Mouse (Mus musculus): ENCODE measurements around the gene Olfr91. TPM values are rescaled to one million over a fixed set of nuclear protein-coding genes. Genes with fewer than 3 reads are reported as not detected.

Olfr91 gene
- total RNA-seq, 1 experiment from 2014 or later: not detected

Other genes with a start within 250 kb of the Olfr91 start
- gene Trim15, start 231.1 kb downstream of the Olfr91 start, total RNA-seq (2017): not detected in 2 replicates
- gene Trim10, start 228.7 kb downstream of the Olfr91 start, total RNA-seq (2017): 4.7 and 6.0 TPM in 2 replicates
- gene Trim40, start 208.2 kb downstream of the Olfr91 start, total RNA-seq (2017): not detected in 2 replicates
- not detected in 2 replicates for gene Trim31, start 200.2 kb downstream of the Olfr91 start, total RNA-seq (2017)
- 0.98 and 1.2 TPM in 2 replicates for gene Rnf39, start 155.4 kb downstream of the Olfr91 start, total RNA-seq (2017)
- gene Ppp1r11, start 146.5 kb downstream of the Olfr91 start, total RNA-seq (2017): 91.1 and 104 TPM in 2 replicates
- gene Znrd1, start 139.7 kb downstream of the Olfr91 start, total RNA-seq (2017): 28.3 and 34.6 TPM in 2 replicates
- gene Znrd1as, start 139.7 kb downstream of the Olfr91 start, total RNA-seq (2017): 6.0 and 6.1 TPM in 2 replicates
- gene 2410137M14Rik, start 117.0 kb downstream of the Olfr91 start, total RNA-seq (2017): 0.58 TPM in 1 of 2 replicates, not detected in the other
- not detected in 2 replicates for gene H2-M5, start 108.7 kb downstream of the Olfr91 start, total RNA-seq (2017)
- gene Zfp57, start 97.1 kb downstream of the Olfr91 start, total RNA-seq (2017): not detected in 2 replicates
- not detected in 2 replicates for gene Mog, start 74.9 kb downstream of the Olfr91 start, total RNA-seq (2017)
- 34.7 and 38.2 TPM in 2 replicates for gene Gabbr1, start 52.3 kb downstream of the Olfr91 start, total RNA-seq (2017)
- gene Olfr90, start 9.8 kb downstream of the Olfr91 start, total RNA-seq (2017): 0.12 TPM in 1 of 2 replicates, not detected in the other
- gene Olfr92, start 21.8 kb upstream of the Olfr91 start, total RNA-seq (2017): not detected in 2 replicates
- not detected in 2 replicates for gene Olfr93, start 63.2 kb upstream of the Olfr91 start, total RNA-seq (2017)
- gene Ubd, start 95.6 kb upstream of the Olfr91 start, total RNA-seq (2017): not detected in 2 replicates
- not detected in 2 replicates for gene Olfr94, start 102.7 kb upstream of the Olfr91 start, total RNA-seq (2017)
- gene Olfr95, start 114.8 kb upstream of the Olfr91 start, total RNA-seq (2017): not detected in 2 replicates
- gene Olfr96, start 121.9 kb upstream of the Olfr91 start, total RNA-seq (2017): not detected in 2 replicates
- gene Olfr97, start 139.1 kb upstream of the Olfr91 start, total RNA-seq (2017): not detected in 2 replicates
- gene Olfr98, start 165.5 kb upstream of the Olfr91 start, total RNA-seq (2017): 0.61 and 0.81 TPM in 2 replicates
- gene H2-M3, start 171.9 kb upstream of the Olfr91 start, total RNA-seq (2017): 78.4 and 81.0 TPM in 2 replicates
- gene Olfr99, start 185.2 kb upstream of the Olfr91 start, total RNA-seq (2017): 0.61 and 1.9 TPM in 2 replicates
- gene Olfr101, start 206.0 kb upstream of the Olfr91 start, total RNA-seq (2017): not detected in 2 replicates
- not detected in 2 replicates for gene Olfr102, start 218.8 kb upstream of the Olfr91 start, total RNA-seq (2017)
- not detected in 2 replicates for gene Olfr103, start 241.4 kb upstream of the Olfr91 start, total RNA-seq (2017)